Mouse (Mus musculus) kidney, adult 9 months (tissue): Measurements from ENCODE around the gene Tex101.
A peak's percentile ranks its signal among the peaks of the same experiment; 100 is the strongest.
"Not testable (repeated sequence)": the region's sequence is repeated elsewhere in the genome, so short reads cannot be mapped to it uniquely, and the experiment has no call there.

ENCODE experiments used
- DNase-seq: peaks from one replicate; pipeline ENCODE4 v3.0.0; 2022

Gene Tex101

DNA sequence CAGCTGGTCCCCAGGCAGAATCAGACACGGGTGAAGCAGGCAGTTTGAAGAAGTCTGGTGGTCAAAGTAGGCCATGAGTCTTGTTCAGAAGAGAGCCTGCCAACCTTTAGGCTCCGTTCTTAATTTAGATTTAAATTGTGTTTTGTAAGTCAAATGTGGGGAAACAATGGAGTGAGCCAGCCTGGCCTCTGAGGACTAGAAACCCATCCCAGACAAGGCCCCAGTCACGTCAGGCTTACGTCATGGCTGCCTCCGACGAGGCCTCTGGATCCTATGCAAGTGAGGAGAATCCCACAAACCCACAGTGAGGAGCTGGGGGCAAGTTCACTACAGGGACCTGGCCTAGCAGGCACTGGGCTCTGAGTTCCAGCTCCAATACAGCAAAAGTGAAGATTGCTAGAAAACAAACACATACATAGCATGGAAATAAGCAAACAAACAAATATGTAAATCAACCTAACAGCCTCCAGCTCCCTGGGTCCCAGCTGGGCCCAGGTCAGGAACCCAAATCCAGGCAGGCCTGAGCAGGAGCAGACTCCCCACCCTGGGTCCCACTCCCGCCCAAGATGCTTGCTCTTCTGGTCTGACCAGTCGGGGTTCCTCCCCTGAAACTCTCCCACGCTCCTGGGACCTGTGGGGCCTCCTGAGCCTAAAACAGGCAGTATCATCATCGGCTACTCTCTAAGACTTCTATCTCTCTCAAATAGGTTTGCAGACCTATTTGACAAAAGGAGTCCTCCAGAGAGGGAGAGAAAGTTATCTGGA, 46.2 kb downstream of the Tex101 start:
- no peak for DNase-seq

DNA sequence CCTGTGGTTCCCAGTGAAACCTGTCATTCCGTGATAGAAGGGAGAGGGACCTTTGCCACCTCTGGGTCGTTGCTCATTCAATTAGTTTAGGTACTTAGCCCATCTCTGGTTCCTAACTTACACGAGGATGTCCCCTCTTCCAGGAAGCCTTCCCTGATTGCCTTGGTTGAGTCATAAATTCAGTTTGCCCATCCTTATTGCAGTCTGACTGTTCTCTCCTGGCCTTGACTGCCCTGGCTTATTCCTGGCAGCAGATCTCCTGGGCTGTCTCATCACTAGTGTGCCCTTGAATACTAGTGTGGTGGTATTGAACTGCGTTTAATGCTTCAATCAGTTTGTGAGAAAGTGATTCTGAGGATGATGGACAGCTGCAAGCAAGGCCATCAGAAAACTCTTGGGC, 46.8 kb downstream of the Tex101 start:
- no peak for DNase-seq

DNA sequence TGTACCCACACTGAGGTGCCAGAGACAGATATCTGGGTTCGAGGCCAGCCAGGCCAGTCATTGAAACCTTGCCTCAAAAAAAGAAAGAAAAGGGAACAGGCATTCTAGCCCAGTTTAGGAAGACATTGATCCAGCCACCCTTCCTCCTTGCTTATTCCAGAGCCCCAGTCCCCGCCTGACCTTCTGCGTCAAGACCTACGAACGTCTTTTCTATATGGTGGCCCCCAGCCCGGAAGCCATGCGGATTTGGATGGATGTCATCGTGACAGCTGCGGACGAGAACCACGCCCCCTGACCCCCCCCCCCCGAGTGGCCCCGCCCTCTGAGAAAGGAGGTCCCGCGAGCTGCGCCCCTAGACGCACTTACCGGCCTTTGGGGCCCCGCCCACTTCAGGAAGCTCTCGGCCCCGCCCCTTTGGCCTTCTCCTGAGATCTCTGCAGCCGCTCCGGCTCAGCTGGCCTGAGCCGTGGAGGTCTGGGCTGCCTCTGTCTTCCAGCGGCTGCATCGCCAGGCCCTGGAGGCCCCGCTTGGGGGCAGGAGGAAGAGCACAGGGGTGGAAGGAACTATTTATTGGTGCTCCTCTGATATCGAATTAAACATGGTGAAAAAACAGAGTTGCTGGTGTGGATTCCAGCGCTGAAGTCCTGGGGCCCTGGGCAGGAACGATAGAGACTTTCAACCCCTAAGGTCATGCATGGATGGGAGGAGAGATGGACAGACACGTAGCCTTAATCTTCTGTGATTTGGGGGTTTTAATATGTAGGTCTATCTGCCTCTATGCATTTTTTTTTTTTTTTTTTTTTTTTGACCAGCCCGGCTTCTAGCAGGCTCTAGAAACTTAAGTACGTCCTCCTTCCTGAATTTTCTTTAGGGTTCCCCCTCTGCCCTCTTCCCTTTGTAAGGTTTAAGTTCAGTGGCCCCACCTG, 47.5 kb downstream of the Tex101 start:
- DNase-seq: peak; percentile 87

DNA sequence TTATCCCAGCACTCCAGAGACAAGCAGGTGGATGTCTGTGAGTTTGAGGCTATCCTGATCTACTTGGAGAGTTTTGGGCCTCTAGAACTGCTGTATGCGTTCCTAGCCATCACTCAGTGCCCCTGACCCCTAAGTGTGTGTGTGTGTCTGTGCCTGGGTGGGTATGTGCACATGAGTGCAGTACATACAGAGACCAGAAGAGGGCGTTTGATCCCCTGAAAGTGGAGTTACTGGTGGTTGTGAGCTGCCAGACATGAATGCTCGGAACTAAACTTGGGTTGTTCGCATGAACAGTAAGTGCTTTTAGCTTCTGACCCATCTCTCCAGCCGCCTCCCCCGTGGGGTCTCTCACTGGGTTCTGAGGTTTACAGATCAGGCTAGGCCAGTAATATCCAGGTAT, 53.5 kb downstream of the Tex101 start:
- DNase-seq: no peak

DNA sequence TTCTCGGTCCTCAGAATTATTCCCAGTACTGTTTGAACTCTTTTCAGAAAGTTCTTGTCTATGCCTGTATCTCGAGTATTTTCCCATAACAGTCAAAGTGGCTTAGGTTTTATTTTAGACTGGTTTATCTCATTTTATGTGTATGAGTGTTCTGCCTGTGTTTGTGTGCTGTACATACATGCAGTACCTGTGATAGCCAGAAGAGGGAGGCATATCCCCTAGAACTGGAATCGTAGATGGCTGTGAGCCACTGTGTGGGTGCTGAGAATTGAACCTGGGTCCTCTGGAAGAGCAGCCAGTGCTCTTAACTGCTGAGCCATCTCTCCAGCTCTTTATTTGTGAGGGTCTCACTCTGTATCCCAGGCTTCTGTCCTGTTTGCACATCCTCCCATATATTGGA, 55.3 kb downstream of the Tex101 start:
- no peak for DNase-seq

DNA sequence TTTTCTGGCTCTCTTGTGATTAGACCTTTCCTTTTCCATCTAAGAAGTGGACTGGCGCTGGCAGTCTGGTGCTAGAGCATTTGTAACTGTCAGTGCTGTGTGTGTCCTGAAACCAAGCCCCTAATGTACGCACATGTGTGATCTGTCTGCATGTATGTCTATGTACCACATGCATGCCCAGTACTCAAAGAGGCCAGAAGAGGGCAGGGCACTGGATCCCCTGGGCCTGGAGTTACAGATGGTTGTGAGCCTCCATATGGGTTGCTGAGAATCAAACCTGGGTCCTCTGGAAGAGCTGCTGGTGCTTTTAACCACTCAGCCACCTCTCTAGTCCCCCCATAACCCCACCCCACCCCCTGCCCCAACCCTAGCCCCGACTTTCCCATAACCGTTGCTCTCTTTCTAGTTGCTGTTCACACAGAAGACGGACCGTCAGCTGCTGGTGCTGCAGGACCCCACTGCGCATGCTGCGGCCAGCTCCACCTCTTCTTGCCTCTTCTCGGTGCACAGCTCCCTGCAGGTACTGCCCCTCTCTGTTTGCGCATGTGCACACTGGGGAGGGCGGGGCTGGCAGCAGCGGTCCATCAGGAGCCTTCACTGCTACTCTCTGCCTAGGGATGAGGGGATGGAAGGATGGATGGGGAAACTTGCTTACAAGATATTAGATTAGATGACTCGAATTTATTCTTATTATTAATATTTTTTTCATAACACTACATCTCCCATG, 56.6 kb downstream of the Tex101 start:
- DNase-seq: no peak

DNA sequence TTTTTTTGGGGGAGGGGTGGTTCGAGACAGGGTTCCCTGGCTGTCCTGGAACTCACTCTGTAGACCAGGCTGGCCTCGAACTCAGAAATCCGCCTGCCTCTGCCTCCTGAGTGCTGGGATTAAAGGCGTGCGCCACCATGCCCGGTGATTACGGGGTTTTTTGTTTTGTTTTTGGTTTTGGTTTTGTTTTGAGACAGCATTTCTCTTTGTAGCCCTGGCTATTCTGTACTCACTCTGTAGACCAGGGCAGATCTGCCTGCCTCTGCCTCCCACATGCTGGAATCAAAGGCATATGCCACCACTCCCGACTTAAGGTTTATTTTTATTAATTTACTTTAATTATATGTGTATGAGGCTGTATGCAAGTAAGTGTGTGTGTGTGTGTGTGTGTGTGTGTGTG, 58.1 kb downstream of the Tex101 start:
- DNase-seq: not testable (repeated sequence)
